Mouse (Mus musculus): ENCODE results near the gene Mettl8.

- TF ChIP-seq POLR2A (IDR thresholded peaks at IDR 0.05; ENCODE audit: control insufficient read depth, extremely low read depth, insufficient read depth, low read length, poor library complexity) (no peak), CTCF (IDR thresholded peaks at IDR 0.05; ENCODE audit: borderline replicate concordance, control insufficient read depth, extremely low read depth, insufficient read depth, low read length, poor library complexity) (no peak)
Measured at GRCm38 (mm10) chr2:70978271-70978670, 77.1 kb downstream of the Mettl8 start.

Measured in thymus, adult 2 months (tissue).